Mouse (Mus musculus) layer of hippocampus, adult 8-10 months (tissue): ENCODE data around the gene Hoxd9. TPM values are rescaled to one million over a fixed set of nuclear protein-coding genes. Genes with fewer than 3 reads are reported as not detected.

Source experiments
- DNase-seq, 2 experiments: peaks; one replicate each; pipeline ENCODE4 v3.0.0; 2022; ENCODE audit warnings: low spot score in 2 of 2
- total RNA-seq, 4 experiments: library from RNA; stranded (reverse); gene quantifications; 2 replicates each; pipeline ENCODE4 v1.2.4; 2022

Gene Hoxd9
- total RNA-seq, 4 experiments from 2014 or later, result not detected

DNA sequence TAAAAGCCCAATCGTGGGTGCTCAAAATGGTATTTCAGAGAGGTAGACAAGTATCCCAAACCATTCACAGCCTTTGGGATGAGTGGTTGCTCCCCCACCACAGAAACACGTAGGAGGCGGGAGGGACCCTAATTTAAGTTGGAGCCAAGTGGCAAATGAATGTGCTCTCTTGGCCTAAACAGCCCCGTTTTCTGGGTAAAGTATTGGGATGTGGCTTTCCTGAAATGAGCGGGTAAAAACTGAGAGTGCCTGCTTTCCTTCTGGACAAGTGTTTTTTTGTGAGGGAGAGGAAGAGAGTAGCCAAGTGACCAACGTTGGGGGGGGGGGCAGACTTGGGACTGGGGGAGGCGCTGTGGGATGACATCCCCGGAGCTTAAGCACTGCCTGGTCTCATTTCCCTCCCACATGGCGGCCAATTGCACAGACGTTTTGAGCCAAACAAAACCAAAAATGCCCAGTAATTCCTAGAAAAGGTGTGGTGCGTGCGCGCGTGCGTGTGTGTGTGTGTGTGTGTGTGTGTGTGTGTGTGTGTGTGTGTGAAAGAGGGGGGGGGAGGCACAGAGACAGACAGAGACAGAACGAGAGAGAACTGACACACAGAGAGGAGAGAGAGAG lies 13.5 kb downstream of the Hoxd9 start:
- no peak for DNase-seq

DNA sequence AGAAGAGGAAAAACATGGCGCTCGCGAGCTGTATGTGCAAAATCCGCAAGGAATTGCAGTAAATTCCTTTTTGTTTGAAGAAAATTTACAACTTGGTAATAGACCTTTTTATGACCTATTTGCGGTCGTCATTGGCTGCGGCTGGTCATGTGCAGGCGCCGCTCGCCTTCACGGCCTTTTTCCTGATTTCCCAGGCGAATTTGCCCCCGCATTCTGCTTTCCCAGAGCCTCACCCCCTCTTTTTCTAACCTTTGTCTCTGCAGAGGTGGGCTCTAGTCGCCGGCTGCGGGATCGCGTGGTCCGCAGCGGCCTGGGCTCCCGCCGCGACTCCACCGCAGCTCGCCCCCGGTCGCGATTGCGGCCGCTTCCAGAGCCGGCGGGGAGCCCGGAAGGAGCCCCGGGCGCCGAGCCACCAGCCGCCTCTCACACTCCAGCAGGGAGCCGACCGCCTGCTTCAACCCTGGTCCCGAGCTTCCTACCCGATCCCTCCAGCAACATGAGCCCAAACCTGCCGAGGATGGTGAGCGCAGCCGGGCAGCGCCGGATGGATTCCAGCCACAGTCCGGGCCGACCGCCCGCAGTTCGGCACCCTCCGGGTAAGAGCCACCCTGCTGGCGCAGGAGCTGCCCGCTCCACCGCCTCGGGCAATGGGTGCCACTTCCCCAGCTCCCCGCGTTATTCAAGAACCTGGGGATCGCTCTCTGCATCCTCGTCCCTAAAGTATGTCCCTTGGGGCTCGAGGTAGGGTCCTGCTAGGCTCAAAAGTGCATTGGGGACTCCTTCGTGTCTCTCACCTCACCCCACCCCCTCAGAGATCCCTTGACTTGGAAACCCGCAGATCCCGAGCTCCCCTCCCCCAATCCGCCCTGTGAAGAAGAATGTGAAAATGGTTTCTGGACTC lies 14.4 kb downstream of the Hoxd9 start, which contains the start of the genes Hoxd3 and Hoxd4:
Gene Hoxd3 (plus strand): TSS at position 207 of the 901 bp plus-strand sequence.
Gene Hoxd4 (plus strand): TSS at position 209 of the 901 bp plus-strand sequence.
- DNase-seq, result no peak

DNA sequence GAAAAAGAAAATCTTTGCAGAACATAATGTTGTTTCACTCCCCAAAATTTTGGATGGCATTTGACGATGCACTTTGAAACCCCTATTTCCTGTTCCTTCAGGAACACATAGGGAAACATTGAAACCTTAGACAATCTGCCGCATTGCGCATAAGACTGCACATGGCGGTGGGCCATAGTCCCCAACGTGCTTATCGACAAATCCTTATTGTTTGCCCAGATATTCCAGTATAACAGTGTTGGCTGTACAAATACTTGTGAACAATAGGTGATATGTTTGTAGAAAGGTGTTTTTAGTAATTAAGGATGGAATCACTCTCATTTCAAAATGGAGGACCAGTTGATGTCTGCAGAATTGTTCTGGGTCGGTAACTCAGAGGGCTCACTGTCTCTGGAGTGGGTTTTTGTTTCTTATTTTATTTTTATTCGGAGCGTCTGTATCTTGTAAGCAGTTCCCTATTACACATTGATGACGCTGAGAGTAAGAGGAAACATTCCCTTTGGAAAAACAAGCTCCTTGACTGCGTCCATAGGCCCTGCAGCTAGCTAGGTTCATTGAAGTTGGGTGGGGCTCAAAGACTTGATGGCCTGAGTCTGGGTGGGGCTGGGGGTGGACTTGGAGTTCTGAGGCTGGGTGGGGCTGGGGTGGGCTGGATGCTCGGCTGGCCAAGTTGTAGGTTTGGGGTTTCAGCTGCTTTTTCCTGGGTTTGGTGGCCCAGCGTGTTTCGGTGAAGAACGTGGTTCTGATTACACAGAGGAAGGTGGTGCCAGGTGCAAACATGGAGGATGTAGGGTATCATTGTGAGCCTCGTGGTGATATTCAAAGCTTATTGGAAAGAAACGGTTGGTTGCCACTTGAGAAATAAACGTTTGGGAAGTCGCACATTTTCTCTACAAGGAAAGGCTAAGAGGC lies 16.0 kb downstream of the Hoxd9 start:
- no peak for DNase-seq

DNA sequence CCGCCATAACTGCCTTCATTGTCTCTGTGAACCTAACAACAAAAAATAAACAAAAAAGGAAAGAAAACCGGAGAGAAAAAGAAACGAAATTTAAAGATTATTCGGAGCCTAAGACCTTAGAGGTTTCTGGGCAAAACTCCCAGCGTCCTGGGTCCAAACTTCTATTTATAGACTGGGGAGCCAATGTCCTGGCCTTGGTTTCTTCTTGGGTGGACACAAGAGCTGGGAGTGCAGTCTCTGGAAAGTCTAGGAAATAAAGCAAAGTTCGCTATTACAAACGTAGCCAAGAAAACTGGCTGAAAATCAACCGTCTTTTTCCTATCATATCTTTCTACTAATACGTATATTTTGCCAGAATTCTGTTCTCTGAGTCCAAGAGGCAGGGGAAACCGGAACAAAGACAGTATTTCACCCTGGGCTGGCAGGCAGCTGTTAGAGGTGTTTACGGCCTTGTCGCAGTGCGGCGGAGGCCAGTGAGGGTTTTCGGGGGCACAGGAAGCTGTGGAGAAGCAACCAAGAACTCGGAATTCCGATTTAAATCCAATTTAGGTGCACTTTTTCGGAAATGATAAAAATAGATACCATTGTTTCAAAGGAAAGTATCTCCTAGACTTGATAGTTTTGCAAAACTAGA lies 16.7 kb downstream of the Hoxd9 start:
- DNase-seq, result no peak

DNA sequence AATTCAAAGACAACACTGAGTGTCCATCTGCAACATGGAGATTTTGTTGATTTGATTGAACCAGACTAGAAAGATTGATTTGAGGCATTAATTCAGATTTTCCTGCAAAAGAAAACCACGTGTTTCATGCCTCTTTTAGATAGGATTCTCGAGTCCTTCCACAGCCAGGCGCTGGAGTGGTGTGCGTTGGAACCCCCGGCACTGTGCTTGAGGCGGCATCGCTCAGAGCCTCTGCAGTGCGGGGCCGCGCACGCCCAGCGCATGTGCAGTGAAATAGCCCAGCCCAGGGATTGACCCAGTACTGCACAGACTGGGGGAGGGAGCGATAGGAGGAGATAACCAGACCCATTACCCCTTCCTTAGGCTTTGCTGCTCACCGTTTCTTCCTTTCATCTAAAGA lies 17.4 kb downstream of the Hoxd9 start:
- DNase-seq, result no peak

DNA sequence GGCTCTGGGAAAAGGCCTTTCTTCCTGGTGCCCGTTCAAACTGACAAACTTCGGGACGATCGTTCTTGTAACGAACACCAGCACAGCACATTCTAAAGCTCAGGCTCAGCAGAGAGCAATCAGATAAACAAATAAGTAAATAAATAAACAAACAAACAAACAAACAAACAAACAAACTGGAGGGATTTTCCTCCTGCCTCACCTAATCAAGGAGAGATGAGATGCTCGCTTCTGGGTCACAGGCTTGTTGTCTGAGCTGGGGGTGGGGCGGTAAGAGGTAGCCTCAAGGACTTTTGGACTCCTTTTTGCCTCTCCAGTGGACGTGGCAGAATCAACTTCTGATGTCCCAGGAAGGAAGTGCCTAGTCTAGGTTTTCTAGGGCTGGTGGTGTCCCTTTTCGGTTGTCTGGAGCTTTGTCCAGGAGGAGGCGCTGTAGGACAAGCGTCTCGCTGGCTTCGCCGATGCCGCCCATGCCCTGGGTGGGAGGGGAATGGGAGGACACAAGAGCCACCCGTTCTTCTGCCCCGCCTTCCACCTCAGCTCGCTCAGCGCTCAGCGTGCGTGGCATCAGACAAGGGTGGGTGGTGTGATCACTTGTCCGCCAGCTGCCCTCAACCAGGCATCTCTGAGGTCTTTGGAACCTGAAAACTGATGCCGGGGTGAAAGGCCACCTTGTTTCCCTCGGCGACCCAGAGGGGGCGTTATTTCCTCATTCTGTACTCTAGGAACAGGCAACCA lies 18.1 kb downstream of the Hoxd9 start:
- DNase-seq, result peak; percentile 26 to 72

DNA sequence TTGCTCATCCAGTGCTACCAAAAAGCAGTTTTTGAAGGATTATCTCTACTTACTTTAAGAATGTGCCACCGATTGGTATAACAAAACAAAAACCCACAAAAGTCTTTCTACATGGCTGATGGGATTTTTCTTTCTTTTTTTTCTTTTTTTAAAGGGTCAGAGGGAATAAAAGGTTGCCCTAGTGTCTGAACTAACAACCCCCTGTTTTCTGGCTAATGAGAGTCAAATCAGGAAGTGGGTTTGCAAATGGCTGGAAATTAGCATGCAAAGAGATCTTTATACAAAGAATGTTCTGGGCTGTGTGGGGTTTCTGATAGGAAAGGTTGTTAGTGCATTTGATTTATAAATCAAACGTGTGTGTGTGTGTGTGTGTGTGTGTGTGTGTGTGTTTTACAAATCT lies 22.9 kb downstream of the Hoxd9 start:
- no peak for DNase-seq

DNA sequence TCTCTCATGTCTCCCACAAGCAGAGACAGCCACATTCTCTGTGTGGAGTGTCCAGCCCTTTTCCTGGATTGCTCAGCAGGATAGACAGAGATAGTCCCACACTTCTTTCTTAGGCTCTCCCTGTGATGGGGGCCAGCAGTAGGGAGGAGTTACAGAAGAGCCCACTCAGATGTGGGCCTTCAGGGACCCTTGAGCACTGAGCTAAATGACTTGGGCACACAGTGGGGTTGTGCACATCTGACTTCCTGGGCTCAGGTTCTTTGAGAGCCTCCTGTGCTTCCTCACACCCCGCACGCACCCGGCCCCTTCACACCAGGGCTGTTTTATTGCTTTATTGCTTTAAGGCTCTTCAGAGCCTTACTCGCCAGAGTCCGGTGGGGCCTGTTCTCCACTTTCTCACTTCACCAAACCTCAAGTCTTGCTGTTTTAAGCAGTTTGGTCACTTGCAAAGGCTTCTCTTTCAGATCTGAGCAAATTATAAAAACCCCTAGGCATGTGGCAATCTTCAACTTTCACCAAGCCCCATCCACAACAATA lies 23.5 kb downstream of the Hoxd9 start:
- no peak for DNase-seq

DNA sequence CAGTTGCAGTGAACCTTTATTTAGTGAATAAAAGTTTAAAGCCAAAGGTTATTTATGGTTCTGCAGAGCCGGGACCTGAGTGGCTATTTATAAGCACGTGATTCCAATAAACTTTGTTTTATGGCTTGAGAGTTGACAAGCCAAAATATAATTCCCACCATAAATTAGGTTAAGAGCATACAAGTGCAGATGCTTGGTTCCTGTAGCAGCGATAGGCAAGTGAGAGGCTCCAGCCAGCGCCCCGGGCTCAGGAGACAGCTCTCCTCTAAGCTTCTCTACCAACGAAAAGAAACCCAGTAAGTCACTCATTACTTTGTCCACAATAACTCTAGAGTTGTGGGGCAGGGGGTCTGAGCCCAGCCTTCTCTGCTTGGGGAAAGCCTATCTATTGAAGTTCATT lies 24.4 kb downstream of the Hoxd9 start:
- no peak for DNase-seq

DNA sequence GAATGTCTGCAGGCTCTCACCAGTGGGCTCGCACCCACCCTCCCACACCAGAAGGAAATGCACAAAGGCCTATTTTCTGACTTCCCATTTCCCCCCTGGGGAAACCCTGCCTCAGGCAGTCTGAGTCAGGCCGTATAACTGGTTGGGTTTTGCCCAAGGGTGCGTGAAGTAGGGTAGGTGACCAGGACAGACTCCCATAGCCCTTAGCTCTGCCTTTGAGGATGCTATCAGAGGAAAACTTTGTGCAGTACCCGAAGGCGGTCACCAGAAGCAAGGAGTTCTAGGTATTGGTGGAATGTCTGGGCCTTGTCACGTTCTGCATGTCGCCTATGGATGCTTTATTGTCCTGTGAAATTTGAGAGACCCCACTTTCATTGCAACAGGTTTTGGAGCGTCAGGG lies 25.4 kb downstream of the Hoxd9 start:
- DNase-seq, result no peak

DNA sequence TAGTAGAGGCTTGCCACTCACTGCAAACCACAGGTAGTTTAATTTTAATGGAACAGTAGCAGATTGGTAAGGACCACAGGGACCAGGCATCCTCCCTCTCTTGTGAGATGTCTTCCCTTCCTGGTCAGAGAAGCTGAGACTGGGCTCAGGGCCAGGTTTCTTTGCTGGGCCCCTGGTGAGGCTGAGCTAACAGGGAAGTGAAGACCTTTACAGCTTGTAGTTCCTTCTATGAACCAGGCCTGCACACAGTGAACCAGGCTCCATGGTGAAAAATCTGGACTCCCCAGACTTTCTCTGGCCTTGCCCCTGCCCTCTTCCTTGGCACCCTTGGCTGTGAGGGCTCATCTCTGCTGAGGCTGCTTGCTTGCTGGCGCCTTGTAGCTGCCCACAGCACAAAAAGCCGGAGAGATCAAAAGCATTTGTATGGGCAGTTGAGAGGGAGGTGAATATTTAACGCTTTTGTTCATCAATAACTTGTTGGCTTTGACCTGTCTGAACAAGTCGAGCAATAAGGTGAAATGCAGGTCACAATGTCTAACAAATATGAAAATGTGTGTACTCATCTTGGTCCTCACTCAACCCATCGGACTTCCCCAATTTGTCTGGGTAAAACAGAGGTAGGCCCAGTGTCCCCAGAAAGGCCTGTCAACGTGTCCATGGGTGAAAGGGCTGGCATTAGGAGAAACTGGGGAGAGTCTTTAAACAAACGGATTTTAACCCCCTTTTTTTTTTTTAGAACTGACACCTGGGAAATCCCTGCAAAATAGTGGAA lies 26.9 kb downstream of the Hoxd9 start:
- no peak for DNase-seq

DNA sequence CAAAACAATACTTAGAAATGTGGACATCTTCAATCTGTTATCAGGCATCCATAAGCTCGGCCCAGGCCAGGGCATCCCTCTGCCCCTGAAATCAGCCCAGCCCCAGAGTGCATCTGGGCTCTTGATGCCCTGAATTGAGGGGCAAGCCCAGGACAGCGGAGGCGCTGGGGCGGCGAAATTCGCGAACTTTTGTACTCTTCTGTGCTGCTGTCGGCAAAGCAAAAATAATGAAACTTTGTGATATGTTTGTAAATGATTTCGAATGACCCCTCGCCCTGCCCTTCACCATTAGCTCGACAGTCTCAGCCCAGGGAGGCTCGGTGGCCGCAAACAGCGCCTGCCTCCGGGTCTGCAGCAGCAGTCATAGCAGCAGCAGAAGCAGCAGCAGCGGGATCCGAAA lies 27.6 kb downstream of the Hoxd9 start:
- no peak for DNase-seq

DNA sequence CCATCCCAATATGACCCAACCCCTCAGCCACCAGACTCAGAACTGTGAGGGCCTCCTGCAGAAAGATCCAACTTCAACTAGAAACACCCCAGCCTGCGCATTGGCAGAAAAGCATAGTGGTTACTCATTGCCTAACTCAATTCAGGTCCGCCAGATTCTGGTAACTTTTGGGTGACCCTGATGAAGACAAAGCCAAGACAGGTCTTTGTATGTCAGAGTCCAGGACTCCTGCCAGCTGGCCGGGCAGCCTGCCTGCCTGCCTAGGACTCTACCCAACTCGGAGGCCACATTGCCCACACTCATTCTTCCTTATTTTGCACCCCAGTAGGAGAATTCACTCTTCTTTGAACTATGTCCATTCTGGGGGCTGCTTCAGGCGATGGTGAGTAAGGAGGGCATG lies 29.0 kb downstream of the Hoxd9 start, which contains the start of gene Gm28230:
Gene Gm28230 (plus strand): TSS at position 178 of the 400 bp plus-strand sequence.
- no peak for DNase-seq

DNA sequence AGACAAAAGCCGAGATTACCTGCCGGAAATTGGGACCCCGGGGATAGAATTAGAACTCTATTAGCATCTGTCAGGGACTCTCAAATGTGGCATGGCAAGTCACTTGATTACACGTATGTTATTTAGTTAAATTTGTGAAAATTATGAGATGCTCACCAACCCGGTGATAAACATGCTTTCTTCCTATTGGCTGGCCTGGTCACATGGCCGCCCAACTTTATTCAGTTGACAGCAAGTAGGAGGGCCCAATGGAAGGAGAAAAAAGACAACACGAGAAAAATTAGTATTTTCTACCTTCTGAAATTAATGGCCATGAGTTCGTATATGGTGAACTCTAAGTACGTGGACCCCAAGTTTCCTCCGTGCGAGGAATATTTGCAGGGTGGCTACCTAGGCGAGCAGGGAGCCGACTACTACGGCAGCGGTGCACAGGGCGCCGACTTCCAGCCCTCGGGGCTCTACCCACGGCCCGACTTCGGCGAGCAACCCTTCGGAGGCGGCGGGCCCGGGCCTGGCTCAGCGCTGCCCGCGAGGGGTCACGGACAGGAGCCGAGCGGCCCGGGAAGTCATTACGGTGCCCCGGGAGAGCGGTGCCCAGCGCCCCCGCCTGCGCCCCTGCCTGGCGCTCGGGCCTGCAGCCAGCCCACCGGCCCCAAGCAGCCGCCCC lies 29.6 kb downstream of the Hoxd9 start:
- no peak for DNase-seq

DNA sequence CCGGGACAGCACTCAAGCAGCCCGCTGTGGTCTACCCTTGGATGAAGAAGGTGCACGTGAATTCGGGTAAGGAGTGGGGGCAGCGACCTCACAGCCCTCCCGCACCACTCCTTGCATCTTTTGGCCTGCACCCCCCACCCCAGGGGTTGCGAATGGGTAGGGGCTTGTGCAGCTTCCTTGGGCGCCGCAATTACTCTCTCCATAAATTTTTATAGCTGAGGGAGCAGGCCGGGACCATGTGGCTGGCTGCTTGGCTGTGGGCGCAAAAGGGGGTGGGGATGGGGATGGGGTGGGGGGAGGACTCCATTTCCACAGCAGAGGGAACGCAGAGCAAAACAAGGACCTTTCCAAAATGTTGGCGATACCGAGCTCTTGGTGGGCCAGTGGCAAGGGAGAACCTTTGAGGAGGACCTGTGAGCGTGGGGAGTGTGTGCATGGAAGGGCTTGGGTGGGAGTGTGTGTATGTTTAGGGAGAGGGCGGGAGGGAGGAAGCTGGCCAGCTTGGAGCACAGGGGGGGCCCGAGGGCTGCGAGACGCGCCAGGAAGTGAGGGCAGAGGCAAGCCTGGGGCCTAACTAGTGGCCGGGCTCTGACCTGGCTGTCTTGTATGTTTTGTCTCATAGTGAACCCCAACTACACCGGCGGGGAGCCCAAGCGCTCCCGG lies 30.2 kb downstream of the Hoxd9 start:
- DNase-seq, result no peak

DNA sequence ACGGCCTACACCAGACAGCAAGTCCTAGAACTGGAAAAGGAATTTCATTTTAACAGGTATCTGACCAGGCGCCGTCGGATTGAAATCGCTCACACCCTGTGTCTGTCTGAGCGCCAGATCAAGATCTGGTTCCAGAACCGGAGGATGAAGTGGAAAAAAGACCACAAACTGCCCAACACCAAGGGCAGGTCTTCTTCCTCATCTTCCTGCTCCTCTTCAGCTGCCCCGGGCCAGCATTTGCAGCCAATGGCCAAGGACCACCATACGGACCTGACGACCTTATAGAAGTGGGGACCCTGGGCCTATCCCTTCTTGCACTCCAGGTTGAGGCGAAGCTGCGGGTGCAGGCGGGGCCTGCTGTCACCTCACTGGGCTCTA lies 30.8 kb downstream of the Hoxd9 start:
- no peak for DNase-seq

DNA sequence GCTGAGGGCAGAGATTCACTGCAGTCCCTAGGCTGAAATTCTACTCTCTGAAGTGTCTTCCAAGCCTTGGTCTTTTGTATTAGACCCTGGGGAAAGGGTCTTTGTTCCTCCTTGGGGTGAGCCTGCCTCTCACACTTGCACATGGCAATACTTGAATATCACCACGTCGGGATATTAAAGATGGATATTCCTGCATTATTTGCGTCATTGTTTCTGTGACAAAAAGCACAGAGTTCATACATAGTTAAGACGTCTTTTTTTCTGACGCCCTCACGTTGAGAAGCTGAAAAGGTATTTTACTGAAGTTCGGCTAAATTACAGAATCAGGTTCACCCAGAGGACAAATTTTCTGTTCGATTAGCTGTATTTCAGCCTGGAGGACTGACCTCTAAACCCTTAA lies 32.8 kb downstream of the Hoxd9 start:
- DNase-seq, result no peak

DNA sequence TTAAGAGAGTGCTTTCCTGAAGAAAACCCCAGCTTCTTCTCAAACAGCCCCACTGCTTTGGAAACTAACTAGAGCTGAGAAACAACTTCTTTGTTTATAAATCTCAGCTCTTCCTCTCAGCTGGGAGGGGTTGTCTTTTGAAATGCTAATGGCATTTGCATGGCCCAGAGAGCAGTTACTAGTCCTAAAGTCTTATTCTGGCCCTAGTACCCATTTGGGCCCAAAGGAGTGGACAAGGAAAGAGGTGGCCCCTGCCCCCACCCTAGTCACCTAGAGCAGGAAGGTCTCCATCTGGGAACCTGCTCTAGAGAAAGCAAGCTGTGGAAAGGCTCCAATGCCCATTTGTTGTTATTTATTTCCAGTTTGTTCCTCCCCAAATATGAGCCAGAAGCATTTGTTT lies 33.5 kb downstream of the Hoxd9 start:
- no peak for DNase-seq
